Mouse (Mus musculus): ENCODE data around the gene Krtap29-1.

- TF ChIP-seq CTCF (IDR thresholded peaks at IDR 0.05; ENCODE audit: borderline replicate concordance, extremely low read depth, insufficient read depth, insufficient read length) = no peak
- no peak for TF ChIP-seq POLR2A (IDR thresholded peaks at IDR 0.05; ENCODE audit: borderline replicate concordance, extremely low read depth, insufficient read depth, insufficient read length, poor library complexity, severe bottlenecking)
Observed at GRCm38 (mm10) chr11:99985291-99986092, 6.6 kb upstream of the Krtap29-1 start.

All from brain, embryonic 14.5 days (tissue).